Mouse (Mus musculus) naive thymus-derived CD4-positive, alpha-beta T cell, adult 2 months (primary cell): Measurements from ENCODE around the gene Bpifa2.
"Not testable (repeated sequence)": the region's sequence is repeated elsewhere in the genome, so short reads cannot be mapped to it uniquely, and the experiment has no call there.

Source experiments
- DNase-seq: peaks from one replicate; pipeline ENCODE4 v3.0.0-alpha.2; 2011; ENCODE audit warnings: low read depth

Gene Bpifa2

GRCm38 (mm10) chr2:154007965-154008364, at the start of gene Bpifa2:
Gene Bpifa2, plus strand, starts transcription at chr2:154008265.
- DNase-seq: no peak

GRCm38 (mm10) chr2:153962821-153963331, 45.2 kb upstream of the Bpifa2 start:
- no peak for DNase-seq

GRCm38 (mm10) chr2:153963334-153963733, 44.7 kb upstream of the Bpifa2 start:
- DNase-seq: no peak

- DNase-seq: no peak
Observed at GRCm38 (mm10) chr2:153970221-153970620, 37.8 kb upstream of the Bpifa2 start.

GRCm38 (mm10) chr2:153974582-153974981, 33.5 kb upstream of the Bpifa2 start, which contains the start of gene Bpifa6:
Gene Bpifa6, plus strand, starts transcription at chr2:153974945.
- DNase-seq: no peak

GRCm38 (mm10) chr2:153995770-153996169, 12.3 kb upstream of the Bpifa2 start:
- peak; percentile 51 for DNase-seq

- DNase-seq: no peak
Observed at GRCm38 (mm10) chr2:154000501-154000900, 7.6 kb upstream of the Bpifa2 start.

- DNase-seq: no peak
Observed at GRCm38 (mm10) chr2:154001056-154001455, 7.0 kb upstream of the Bpifa2 start.

GRCm38 (mm10) chr2:154004456-154004855, 3.6 kb upstream of the Bpifa2 start:
- no peak for DNase-seq

GRCm38 (mm10) chr2:154005094-154005493, 3.0 kb upstream of the Bpifa2 start:
- DNase-seq: no peak

GRCm38 (mm10) chr2:154005734-154006133, 2.3 kb upstream of the Bpifa2 start:
- no peak for DNase-seq

- DNase-seq: no peak
Observed at GRCm38 (mm10) chr2:154006331-154006730, 1.7 kb upstream of the Bpifa2 start.

GRCm38 (mm10) chr2:154007381-154007780, 684 bp upstream of the Bpifa2 start:
- no peak for DNase-seq

GRCm38 (mm10) chr2:154017990-154018389, 9.9 kb downstream of the Bpifa2 start:
- no peak for DNase-seq

- DNase-seq: not testable (repeated sequence)
Observed at GRCm38 (mm10) chr2:154024676-154025075, 16.6 kb downstream of the Bpifa2 start.

- peak; percentile 21 for DNase-seq
Observed at GRCm38 (mm10) chr2:154038932-154039331, 30.9 kb downstream of the Bpifa2 start.

GRCm38 (mm10) chr2:154044743-154045142, 36.7 kb downstream of the Bpifa2 start:
- no peak for DNase-seq

- no peak for DNase-seq
Observed at GRCm38 (mm10) chr2:154058690-154059089, 50.6 kb downstream of the Bpifa2 start.
